Mouse (Mus musculus): Measurements from ENCODE around the gene Gm10912. TPM values are rescaled to one million over a fixed set of nuclear protein-coding genes. Genes with fewer than 3 reads are reported as not detected.
A peak's percentile ranks its signal among the peaks of the same experiment; 100 is the strongest.
"Not testable (repeated sequence)": the region's sequence is repeated elsewhere in the genome, so short reads cannot be mapped to it uniquely, and the experiment has no call there.

Gene Gm10912
- polyA plus RNA-seq (2015; fragmentation: Nextera tagmentation; extraction: Ambion mirVana) = 0.14 TPM in 1 of 2 replicates, not detected in the other

- not testable (repeated sequence) for H3K9ac ChIP-seq; ATAC-seq (ENCODE audit: low FRiP score, low read depth); H3K27ac ChIP-seq; H3K4me2 ChIP-seq (replicated peaks); H3K9me3 ChIP-seq; H3K4me3 ChIP-seq; H3K27me3 ChIP-seq; H3K4me1 ChIP-seq
- 85% methylated on average over 6 of the region's 6 CpGs for WGBS
- peaks cover 13% of the 10 kb centered on the region for H3K36me3 ChIP-seq
Observed at GRCm38 (mm10) chr2:104065526-104065925, at the start of gene Gm10912. Gm10912 (plus strand) TSS chr2:104065826.

- Histone ChIP-seq H3K9me3 (no peaks in the 10 kb centered on the region), H3K4me3 (no peak overlapping the region), H3K36me3 (no peaks in the 10 kb centered on the region), H3K4me2 (replicated peaks) (no peak overlapping the region), H3K27ac (no peak overlapping the region), H3K4me1 (0 out of 2 replicates have a peak, but pooled peaks cover 3% of the 10 kb centered on the region), H3K27me3 (no peaks in the 10 kb centered on the region), H3K9ac (no peak overlapping the region)
- 74% methylated on average over 7 of the region's 7 CpGs for WGBS
- no peak for ATAC-seq (ENCODE audit: low FRiP score, low read depth)
Observed at GRCm38 (mm10) chr2:104023096-104023495, 42.5 kb upstream of the Gm10912 start.

GRCm38 (mm10) chr2:104024656-104025055, 41.0 kb upstream of the Gm10912 start:
- H3K9ac ChIP-seq = no peak overlapping the region
- no peaks in the 10 kb centered on the region for H3K36me3 ChIP-seq
- no peak overlapping the region for H3K4me3 ChIP-seq
- H3K27ac ChIP-seq = no peak overlapping the region
- H3K27me3 ChIP-seq = no peaks in the 10 kb centered on the region
- 83% methylated on average over 4 of the region's 4 CpGs for WGBS
- H3K9me3 ChIP-seq = no peaks in the 10 kb centered on the region
- H3K4me1 ChIP-seq = peaks cover 16% of the 10 kb centered on the region
- no peak for ATAC-seq (ENCODE audit: low FRiP score, low read depth)
- no peak overlapping the region for H3K4me2 ChIP-seq (replicated peaks)

GRCm38 (mm10) chr2:104027458-104028138, 38.0 kb upstream of the Gm10912 start, which contains the start of gene Fbxo3:
Fbxo3 (plus strand) TSS chr2:104027721.
- WGBS = 1% methylated on average over 40 of the region's 44 CpGs
- peak; percentile 96 for ATAC-seq (ENCODE audit: low FRiP score, low read depth)

GRCm38 (mm10) chr2:104028139-104028723, 37.4 kb upstream of the Gm10912 start, which contains the start of gene 4931422A03Rik:
4931422A03Rik (minus strand) TSS chr2:104028361.
- H3K4me2 ChIP-seq (replicated peaks) = peak within 1 kb of the TSS; percentile 85
- H3K4me1 ChIP-seq = peaks cover 22% of the 10 kb centered on the region
- peak within 1 kb of the TSS; percentile 97 for H3K4me3 ChIP-seq
- ATAC-seq (ENCODE audit: low FRiP score, low read depth) = peak; percentile 51; the same call in 1 of the 2 replicates
- H3K27ac ChIP-seq = peak within 1 kb of the TSS; percentile 33; the same call in 1 of the 2 replicates
- peak within 1 kb of the TSS; percentile 97 for H3K9ac ChIP-seq
- no peaks in the 10 kb centered on the region for H3K9me3 ChIP-seq
- WGBS = under 1% methylated on average over 32 of the region's 32 CpGs
- H3K27me3 ChIP-seq = no peaks in the 10 kb centered on the region
- peaks cover 7% of the 10 kb centered on the region for H3K36me3 ChIP-seq

More at GRCm38 (mm10) chr2:104027458-104028138, 38.0 kb upstream of the Gm10912 start, which contains the start of gene Fbxo3:
- H3K36me3 ChIP-seq = peaks cover 6% of the 10 kb centered on the region; the same call in 1 of the 2 replicates
- H3K27ac ChIP-seq = peak within 1 kb of the TSS; percentile 33; the same call in 1 of the 2 replicates
- H3K4me3 ChIP-seq = peak within 1 kb of the TSS; percentile 97
- no peaks in the 10 kb centered on the region for H3K9me3 ChIP-seq
- peak within 1 kb of the TSS; percentile 97 for H3K9ac ChIP-seq
- no peaks in the 10 kb centered on the region for H3K27me3 ChIP-seq
- H3K4me2 ChIP-seq (replicated peaks) = peak within 1 kb of the TSS; percentile 85
- H3K4me1 ChIP-seq = peaks cover 22% of the 10 kb centered on the region

- Histone ChIP-seq H3K27me3 (no peaks in the 10 kb centered on the region), H3K9me3 (no peaks in the 10 kb centered on the region), H3K4me3 (peak overlapping the region; percentile 97), H3K4me1 (peaks cover 22% of the 10 kb centered on the region), H3K36me3 (peaks cover 14% of the 10 kb centered on the region), H3K27ac (no peak overlapping the region), H3K4me2 (replicated peaks) (peak overlapping the region; percentile 85), H3K9ac (peak overlapping the region; percentile 97; the same call in 1 of the 2 replicates)
- no peak for ATAC-seq (ENCODE audit: low FRiP score, low read depth)
- WGBS = 78% methylated on average over 2 of the region's 2 CpGs
Observed at GRCm38 (mm10) chr2:104029074-104029473, 36.6 kb upstream of the Gm10912 start.

- no peak overlapping the region for H3K4me3 ChIP-seq
Observed at GRCm38 (mm10) chr2:104030381-104030780, 35.2 kb upstream of the Gm10912 start.

GRCm38 (mm10) chr2:104032056-104032455, 33.6 kb upstream of the Gm10912 start:
- H3K27ac ChIP-seq = no peak overlapping the region
- no peak overlapping the region for H3K9ac ChIP-seq
- 88% methylated on average over 3 of the region's 3 CpGs for WGBS
- H3K4me1 ChIP-seq = peaks cover 22% of the 10 kb centered on the region
- ATAC-seq (ENCODE audit: low FRiP score, low read depth) = no peak
- peaks cover 37% of the 10 kb centered on the region for H3K36me3 ChIP-seq
- no peaks in the 10 kb centered on the region for H3K9me3 ChIP-seq
- H3K4me2 ChIP-seq (replicated peaks) = no peak overlapping the region
- H3K4me3 ChIP-seq = no peak overlapping the region
- no peaks in the 10 kb centered on the region for H3K27me3 ChIP-seq

More at GRCm38 (mm10) chr2:104030381-104030780, 35.2 kb upstream of the Gm10912 start:
- Histone ChIP-seq H3K9ac (no peak overlapping the region), H3K4me2 (replicated peaks) (no peak overlapping the region), H3K9me3 (no peaks in the 10 kb centered on the region), H3K27ac (no peak overlapping the region), H3K36me3 (peaks cover 23% of the 10 kb centered on the region), H3K27me3 (no peaks in the 10 kb centered on the region), H3K4me1 (peaks cover 22% of the 10 kb centered on the region)
- no peak for ATAC-seq (ENCODE audit: low FRiP score, low read depth)
- 78% methylated on average over 3 of the region's 3 CpGs for WGBS

GRCm38 (mm10) chr2:104034832-104035472, 30.7 kb upstream of the Gm10912 start:
- no peak overlapping the region for H3K4me3 ChIP-seq
- H3K9ac ChIP-seq = no peak overlapping the region
- 33% methylated on average over 3 of the region's 3 CpGs for WGBS
- peaks cover 3% of the 10 kb centered on the region; the same call in 1 of the 2 replicates for H3K4me1 ChIP-seq
- H3K27me3 ChIP-seq = no peaks in the 10 kb centered on the region
- ATAC-seq (ENCODE audit: low FRiP score, low read depth) = no peak
- H3K4me2 ChIP-seq (replicated peaks) = no peak overlapping the region
- H3K9me3 ChIP-seq = no peaks in the 10 kb centered on the region
- peaks cover 57% of the 10 kb centered on the region for H3K36me3 ChIP-seq
- H3K27ac ChIP-seq = no peak overlapping the region

- 92% methylated on average over 6 of the region's 6 CpGs for WGBS
Observed at GRCm38 (mm10) chr2:104035595-104035994, 30.0 kb upstream of the Gm10912 start.

GRCm38 (mm10) chr2:104036316-104036715, 29.3 kb upstream of the Gm10912 start:
- WGBS = 85% methylated on average over 3 of the region's 3 CpGs

More at GRCm38 (mm10) chr2:104035595-104035994, 30.0 kb upstream of the Gm10912 start:
- Histone ChIP-seq H3K27ac (no peak overlapping the region), H3K4me2 (replicated peaks) (no peak overlapping the region), H3K4me3 (no peak overlapping the region), H3K27me3 (no peaks in the 10 kb centered on the region), H3K9me3 (no peaks in the 10 kb centered on the region), H3K9ac (no peak overlapping the region), H3K4me1 (no peaks in the 10 kb centered on the region), H3K36me3 (peaks cover 63% of the 10 kb centered on the region)
- ATAC-seq (ENCODE audit: low FRiP score, low read depth) = no peak

GRCm38 (mm10) chr2:104038236-104038635, 27.4 kb upstream of the Gm10912 start:
- Histone ChIP-seq H3K4me3 (no peak overlapping the region), H3K27me3 (no peaks in the 10 kb centered on the region), H3K4me1 (no peaks in the 10 kb centered on the region), H3K27ac (no peak overlapping the region), H3K9ac (no peak overlapping the region), H3K9me3 (no peaks in the 10 kb centered on the region), H3K4me2 (replicated peaks) (no peak overlapping the region), H3K36me3 (peaks cover 62% of the 10 kb centered on the region)
- 68% methylated on average over 2 of the region's 2 CpGs for WGBS
- ATAC-seq (ENCODE audit: low FRiP score, low read depth) = no peak

More at GRCm38 (mm10) chr2:104036316-104036715, 29.3 kb upstream of the Gm10912 start:
- no peak for ATAC-seq (ENCODE audit: low FRiP score, low read depth)
- Histone ChIP-seq H3K4me2 (replicated peaks) (no peak overlapping the region), H3K27ac (no peak overlapping the region), H3K36me3 (peaks cover 66% of the 10 kb centered on the region), H3K4me3 (no peak overlapping the region), H3K9me3 (no peaks in the 10 kb centered on the region), H3K27me3 (no peaks in the 10 kb centered on the region), H3K9ac (no peak overlapping the region), H3K4me1 (no peaks in the 10 kb centered on the region)
